Mouse (Mus musculus): ENCODE results near the gene Naa11.

Gene Naa11

DNA sequence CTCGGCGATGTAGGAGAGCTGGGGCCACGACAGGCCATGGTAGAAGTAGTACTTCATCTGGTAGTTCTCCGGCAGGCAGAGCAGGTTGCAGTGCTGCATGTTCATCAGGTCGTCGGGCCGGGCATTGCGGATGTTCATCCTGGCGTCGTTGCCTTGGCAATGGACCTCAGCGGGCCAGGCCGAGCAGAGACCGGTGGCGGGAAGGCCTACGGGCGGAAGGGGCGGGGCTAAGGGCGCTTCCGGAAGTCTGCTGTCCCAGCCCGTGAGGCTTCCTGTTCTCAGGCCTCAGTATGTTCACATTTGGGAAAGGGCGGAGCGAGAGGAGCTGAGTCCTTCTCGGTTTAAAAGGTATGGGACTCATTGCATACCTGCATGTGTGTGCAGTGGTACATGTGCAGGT, at the start of gene Naa11:
Gene Naa11, minus strand, starts transcription at position 220 of the 400 bp plus-strand sequence.
- DNase-seq, result peak in 1 of 2 experiments; percentile 29

DNA sequence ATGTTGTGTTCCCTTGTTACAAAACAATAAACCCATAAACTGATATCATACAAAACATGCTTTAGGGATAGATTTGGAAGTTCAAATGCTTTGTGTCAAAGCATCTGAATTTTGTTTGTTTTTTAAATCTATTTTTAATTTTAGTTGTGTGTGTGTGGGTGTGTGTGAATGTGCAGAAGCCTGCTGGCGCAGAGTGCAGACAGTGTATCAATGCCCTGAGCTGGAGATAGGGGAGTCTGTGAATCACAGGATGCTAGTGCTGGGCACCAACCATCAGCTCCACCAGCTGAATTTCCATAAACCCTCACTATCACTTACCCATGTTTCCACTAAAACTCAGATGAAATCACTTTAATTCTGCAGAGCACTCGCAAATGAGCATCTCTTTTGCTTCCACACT, 40.3 kb upstream of the Naa11 start:
- no peak for DNase-seq

DNA sequence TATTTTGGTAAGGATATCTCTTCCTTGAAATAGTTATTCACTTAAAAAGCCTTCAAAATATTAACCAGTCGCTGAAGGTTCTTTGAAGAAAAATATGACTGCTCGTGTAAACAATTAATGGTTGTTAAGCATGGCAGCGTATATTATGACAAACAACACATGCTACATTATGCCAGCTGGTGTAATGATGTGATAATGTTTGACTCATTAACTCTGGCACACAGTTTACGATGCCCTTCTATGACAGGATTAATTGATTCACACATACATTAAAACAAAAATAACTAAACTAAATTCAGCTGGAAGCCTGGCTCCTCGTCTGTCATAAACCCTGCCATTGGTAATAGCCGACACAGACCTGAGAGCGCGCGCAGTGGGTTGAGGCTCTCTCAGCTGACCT, 37.8 kb upstream of the Naa11 start:
- no peak for DNase-seq

DNA sequence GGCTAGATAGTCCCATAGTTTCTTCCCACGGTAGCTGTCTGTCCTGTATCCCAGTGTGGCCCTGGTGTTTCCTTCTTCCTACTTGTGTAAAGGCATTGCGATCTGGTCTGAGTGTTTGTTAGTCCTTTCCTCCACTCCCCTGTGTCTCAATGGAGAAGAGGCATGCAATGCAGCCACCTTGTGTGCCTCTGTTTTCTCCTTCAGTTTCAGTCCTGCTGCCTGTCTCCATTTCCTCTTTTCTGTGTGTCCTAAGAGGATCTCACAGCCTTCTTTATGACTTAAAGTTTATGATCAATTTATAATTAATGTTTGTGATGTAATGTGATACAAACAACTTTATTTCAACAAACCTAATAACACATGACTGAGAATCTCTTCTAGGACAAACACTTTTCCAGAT, 29.5 kb upstream of the Naa11 start:
- DNase-seq, result no peak

DNA sequence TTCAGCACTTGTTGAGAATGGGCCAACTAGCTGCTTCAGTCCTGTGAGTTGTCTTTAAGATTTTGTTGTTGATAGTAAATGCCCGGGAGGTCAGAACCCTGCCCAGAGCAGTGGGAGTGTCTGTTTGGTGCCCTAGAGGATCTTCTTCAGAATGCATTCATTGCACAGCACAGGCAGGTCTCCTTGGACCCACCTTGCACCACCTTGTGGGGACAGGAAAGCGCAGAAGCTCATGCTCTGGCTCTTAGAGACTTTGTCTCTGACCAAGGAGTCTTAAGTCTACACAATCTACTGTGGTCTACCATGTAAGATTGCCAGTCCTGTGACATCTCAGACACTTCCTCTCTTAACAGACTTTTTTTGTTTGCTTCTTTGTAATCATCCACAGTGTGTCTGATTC, 25.0 kb upstream of the Naa11 start:
- no peak for DNase-seq

DNA sequence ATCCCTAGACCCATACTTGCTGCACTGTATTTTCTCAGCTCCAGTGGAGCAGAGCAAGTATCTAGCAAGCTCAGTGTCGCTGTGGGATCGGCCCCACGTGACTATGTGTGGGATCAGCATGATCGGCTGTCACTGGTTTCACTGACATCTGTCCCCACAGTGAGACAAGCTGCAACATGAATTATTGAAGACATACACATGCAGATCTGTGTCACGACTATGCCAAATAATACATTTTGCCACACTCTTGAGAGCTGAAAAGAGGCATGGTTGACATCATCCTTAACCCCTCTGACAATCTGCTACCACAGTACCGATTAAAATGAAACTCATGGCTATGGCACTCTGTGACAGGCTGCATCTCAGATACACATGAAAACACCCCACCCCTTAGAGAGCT, 23.7 kb upstream of the Naa11 start:
- no peak for DNase-seq

DNA sequence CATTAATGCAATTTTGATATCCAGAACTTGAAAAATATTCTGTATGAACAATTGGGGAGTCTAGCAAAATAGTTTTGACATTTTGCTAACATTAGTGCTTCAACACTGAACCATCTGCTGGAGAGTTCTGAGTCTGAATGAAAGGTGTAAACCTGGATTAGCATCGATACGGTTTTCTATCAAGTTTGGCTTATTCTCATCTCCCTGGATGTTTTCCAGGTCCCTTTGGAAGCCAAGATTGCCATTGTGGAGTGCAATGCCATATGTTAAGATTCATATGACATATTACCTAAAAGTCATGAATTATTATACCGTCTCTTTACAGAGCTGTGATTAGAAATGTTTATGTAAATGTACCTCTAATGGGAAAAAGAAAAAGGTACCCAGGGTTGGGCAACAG, 21.5 kb upstream of the Naa11 start:
- no peak for DNase-seq

DNA sequence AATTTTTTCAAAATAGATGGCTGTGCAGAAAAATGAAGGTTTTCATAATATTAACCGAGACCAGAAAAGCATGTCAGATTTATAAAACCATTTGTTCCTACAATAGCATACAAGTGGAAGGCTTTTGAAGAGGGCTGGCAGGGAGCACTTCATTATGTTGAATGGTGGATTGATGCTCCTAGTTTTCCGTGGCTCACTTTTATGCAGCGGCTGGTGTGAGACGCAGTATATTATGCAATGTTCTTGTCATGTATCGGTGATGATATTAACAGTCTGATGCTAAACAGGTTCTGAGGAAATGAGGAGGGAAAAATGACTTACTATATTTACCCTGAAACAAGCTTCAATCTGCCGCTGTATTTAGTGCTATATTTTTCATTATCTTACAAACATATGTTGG, 18.0 kb upstream of the Naa11 start:
- no peak for DNase-seq

DNA sequence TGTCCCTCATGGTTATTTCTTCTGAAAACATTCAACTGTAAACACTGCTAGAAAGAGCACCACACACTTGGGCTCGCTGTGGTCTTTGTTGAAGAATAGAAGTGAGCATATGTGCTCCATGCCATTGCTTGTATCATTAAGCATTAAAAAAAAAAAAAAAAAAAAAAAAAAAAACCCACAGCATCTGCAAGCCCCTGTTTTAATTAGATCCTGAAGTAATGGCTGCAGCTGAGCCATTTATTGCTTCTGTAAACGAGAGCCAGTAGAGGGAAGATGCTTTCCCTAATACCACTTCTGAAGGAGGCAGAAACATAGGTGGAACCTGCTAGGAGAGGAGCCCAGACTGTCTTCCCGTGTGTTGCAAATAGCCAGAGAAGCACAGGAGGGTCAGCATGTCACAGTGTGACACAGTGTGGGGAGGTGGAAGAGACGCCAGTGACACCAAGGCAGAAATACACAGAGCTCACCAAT, 17.1 kb upstream of the Naa11 start:
- DNase-seq, result no peak

DNA sequence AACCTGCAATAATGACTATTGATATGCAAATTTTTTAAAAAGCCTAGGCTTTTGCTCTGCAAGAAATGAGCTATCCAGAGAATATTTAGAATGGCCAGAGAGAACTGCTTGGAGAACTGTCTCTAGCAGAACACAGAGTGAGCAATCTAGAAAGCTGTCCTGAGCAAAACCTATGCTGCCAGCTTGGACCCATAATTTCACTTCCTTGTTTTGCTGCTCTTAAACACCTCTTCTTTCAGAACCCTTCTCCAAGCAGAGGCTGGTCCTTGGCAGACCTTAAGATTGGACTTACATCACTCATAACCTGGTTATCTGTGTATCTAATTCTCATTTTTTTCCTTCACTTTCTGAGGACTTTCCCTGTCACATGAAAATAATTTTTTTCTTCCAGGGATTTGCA, 8.9 kb upstream of the Naa11 start:
- no peak for DNase-seq

DNA sequence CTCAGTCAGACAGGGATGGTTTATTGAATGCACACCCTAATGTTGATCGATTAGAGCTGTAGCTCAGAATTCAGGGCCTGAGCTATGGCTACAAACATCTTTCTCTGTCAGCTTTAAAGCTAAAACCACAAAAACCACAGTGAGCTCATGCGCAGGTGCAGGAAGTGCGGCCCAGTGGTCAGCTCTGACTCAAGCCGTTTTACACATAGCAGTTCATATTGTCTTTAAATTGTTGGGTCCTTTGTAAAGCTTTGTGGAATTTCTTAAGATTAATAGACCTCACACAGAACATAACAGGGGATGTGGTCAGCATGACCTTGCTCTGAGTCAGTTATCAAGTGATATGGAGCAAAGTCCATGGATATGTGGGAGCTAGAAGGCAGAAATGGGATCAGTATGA, 5.4 kb upstream of the Naa11 start:
- no peak for DNase-seq

DNA sequence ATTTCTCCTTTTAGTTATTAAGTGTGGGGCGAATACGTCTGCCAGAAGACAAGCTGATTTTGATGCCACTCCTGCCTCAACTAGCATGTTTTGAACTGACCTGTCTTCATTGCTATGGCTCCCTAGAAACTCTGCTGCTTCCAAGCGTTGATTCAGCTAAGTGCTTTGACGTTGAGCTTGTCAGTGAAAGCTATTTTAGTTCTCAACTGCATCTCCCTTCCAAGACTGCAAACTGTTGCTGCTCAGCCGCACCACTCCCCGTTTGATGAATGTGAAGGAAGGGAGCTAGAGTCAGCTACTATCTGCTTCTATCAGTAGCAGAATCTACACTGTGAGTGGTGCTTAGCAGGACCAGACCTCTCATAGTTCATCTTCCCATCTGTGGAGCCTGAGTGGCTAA, 4.6 kb downstream of the Naa11 start:
- no peak for DNase-seq

DNA sequence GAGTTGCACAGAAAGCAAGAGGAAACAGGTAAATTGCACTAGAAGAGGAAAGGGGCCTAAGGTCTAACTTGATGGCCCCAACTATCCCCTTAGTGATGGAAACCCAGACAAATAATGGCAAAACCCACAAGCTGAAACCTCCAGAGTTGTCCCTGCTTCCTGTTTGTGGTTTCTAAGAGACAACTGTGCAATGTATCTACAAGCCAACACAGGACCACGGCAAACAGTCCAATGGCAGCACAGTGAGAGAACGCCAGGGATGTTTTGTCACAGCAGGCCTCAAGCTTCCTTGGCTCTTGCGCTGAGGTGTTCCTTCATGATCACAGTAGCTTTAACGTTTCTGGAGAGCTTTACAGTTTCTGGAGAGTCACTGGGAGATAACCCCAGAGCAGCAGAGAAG, 7.8 kb downstream of the Naa11 start:
- DNase-seq, result no peak

DNA sequence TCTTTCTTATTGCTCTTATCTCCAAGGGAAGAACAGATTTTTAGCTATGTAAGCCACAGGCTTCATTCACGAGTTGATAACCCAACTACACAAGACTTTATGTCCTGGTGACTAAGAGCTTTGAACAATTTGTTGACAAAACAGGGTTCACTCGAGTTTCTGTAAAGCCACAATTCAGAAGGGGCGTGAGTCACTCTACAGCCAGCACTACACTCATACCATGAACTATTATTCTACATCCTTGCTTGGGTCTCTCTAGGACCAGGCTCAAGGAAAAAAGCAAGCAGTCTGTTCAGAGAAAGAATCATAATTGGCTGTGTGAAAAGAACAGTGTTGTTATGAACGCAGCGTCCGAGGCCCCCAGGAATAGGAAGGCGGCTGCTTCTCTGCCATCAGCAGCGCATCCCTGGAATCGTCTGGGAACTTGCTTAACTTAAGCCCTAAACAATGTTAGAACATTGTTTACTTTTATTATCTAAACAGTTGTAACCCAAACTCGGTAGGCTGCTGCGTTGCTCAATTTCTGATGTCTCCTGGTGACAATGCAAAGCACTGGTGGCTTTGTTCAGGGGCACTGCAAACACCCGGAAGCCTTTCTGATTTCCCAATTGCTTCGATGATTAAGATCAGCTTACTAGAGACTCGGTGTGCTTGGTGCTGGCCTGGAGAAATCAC, 9.5 kb downstream of the Naa11 start:
- no peak for DNase-seq

DNA sequence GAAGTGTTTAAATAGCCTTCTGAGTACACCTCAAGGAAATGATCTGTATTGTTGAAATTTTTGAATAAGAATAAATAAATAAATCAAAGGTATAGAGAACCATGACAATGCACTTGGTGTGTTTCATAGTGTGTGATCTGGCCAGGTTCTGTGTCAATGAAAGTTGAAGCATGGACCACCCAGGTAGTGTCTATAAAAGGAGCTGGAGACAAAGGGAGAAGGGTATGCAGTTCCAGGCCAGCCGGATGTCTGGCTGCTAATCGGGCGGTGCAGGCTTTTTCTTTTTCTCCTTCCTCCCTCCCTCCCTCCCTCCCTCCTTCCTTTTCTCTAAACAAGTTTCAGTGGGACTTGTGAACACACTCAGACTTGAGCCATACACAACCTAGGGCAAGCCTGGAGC, 12.2 kb downstream of the Naa11 start:
- no peak for DNase-seq

DNA sequence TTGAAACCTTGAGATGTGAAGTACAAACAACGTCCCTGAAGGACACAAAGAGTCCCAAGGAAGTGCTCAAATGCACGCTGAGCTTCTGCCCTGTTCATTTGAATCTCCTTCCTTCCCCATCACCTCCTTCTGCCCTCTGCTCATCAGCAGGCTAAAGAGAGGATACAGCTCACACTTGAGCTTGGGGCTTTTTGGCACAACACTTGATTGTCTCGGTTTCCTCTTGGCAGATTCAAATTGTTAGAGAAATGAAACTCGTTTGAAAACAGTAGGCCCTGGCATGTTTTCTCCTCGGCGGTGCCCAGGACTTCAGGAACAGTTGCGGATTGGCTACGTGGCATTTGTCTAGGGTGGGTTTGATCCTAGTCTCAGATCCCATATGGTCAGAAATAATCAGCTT, 27.4 kb downstream of the Naa11 start:
- DNase-seq, result no peak

DNA sequence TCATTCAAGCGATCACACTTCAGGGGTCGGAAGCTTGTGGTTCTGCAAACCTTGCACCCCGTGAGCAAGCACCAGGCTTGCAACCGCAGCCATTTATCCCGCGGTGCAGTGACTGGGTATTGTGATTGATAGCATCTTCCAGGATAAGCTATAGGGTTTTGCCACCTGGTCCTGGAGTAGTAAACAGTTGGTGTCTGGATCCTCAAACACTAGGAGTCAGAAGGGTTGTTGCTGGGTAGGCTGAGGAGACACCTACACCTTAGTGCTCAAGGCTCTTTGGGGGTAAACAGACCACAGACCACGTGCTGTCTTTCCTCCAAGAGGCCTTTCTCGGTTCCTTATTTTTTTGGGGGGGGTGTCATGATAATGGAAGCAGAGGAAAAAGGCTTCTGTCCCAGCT, 27.9 kb downstream of the Naa11 start:
- DNase-seq, result no peak

DNA sequence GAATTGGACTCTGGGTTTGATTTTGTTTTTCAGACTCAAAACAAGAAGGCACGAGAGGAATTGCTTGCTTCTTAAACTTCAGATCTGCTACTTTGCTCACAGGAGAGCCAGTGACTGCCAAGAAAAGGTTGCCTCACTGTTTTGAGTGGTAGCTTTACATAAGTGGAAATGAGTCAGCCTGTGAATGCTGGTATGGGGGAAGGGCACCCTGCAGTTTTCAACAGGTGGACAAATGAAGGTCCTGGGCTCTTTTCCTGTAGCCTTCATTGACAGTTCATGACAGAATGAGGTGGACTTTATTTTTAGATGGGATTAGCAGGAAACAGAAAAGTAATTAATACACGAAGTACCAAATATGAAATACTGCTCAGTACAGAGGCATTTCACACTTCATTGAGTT, 29.6 kb downstream of the Naa11 start:
- no peak for DNase-seq

DNA sequence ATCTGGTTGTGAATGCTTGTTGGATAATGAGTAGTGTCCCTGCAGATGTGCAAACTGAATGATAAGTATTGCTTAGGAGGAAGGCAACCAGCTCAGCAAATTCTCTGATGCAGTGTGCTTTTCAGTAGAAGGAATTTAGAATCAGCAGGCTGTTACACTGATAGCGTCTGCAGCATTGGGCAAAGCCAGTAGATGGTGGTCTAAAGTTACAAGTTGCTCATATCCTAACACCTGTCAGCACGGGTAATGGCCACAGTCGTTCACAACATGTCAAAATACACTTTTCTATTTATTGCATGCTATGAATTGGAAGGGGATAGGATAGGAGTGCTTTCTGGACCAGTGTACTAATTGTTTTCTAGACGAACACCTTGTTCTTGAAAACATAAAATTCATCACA, 33.1 kb downstream of the Naa11 start:
- no peak for DNase-seq

DNA sequence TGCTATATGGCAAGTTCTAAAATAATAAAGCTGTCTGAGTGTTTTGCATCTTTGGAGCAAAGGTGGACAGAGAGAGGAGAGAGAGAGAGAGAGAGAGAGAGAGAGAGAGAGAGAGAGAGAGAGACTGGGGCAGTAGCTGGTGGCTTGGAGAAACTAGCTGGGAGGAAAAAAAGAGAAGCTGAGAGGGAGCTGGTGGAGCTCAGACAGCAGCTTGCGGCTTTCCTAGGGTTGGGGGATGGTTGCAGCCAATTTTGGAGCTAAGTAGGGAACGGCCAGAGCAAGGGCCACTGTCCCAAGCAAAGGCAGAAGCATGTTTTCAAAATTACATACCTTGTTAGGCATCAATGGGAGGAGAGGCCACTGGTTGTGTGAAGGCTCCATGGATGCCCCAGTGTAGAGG, 36.0 kb downstream of the Naa11 start:
- DNase-seq, result no peak

DNA sequence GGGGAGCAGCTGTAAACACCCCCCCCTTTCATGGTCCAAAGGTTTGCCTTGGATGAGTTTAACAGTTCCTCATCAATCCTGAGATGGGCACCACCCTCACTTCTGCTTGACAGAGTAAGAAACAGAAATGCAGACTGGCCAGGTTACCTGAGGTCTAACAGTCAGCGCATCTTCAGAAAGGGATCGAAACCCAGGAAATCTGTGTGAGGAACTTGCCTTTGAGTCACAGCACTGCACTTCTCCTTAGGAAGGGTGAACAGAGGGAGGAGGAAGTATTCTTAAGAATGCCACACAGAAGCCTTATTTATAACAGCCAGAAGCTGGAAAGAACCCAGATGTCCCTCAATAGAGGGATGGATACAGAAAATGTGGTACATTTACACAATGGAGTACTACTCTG, 37.0 kb downstream of the Naa11 start:
- DNase-seq, result no peak

DNA sequence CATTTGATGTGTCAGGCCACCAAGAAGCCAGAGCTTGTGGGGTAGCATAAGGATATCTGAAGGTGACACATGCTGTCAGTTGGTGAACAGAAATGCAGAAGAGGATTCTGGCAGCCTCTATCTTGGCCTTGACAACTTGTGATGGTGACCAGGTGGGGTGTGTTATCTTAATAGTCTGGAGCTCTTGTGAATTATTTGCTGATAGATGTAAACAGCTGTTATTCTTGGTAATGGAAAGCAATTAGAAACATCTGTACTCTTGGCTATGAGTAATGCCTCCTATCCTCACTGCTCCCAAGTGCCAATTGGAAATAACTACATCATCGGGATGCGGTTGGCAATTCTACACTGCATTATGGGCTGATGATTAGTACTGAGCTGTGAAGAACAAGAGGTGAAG, 43.4 kb downstream of the Naa11 start:
- DNase-seq, result no peak

DNA sequence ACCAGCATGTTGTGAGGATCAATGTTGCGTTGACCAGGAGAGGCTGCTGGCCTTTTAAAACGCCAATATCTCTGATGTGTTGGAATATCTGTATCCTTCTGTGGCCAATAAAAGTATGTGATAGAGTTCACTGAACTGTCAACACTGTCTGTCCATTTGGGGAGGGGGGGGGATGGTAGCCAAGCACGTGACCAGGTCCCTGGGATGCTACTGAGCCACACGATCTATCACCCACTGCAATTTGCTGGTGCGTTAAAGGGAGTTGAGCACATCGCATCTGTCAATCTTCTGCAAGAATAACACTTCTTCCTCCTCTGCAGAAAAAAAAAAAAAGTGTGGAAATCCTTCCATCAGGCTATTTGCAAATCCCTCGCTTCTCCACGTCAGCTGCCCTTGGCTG, 43.9 kb downstream of the Naa11 start:
- DNase-seq, result no peak

DNA sequence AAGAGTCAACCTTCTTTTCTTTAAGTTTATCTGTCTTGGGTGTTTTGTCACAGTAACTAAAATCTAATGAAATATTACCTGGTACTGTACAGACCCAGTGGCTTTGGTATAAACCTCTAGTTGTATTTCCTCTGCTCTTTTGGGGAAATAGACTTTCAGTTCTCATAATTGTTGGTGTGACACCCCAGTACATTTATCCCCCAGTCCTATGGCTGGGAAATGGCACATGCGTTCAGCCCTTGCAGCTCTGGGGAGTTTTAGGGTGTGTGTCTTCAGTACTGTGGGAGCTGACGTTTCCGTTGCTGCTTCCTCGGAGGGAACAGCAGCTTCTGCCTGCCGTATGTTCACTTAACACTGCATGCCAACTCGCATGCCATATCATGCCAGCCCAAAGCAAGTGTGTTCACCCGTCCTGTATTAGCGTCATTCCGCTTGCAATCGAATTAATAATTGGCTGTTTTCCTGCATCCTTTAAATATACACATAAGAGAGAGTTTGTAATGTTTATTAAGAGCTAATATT, 46.4 kb downstream of the Naa11 start:
- DNase-seq, result no peak

DNA sequence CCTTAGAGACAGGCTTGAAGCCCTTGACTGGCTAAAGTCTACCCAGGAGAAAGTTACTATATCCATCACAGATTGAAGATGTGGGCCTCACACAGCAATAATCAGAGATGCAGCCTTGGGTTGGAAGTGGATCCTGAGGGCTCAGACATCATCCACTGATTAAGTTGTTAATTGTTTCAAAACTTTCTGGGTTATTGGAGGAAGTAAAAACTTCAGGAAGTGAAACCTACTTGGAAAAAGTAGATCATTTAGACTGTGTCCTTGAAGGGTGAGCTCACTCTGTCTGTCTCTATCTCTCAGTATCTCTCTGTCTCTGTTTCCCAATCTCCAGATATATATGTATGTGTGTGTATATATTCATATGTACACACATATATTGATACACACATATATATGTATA, 47.0 kb downstream of the Naa11 start:
- no peak for DNase-seq

All from kidney, postnatal 25 days (tissue).